Mouse (Mus musculus) left cerebral cortex, adult 8-10 months (tissue): Measurements from ENCODE around the gene Net1. TPM values are rescaled to one million over a fixed set of nuclear protein-coding genes. Genes with fewer than 3 reads are reported as not detected.
"Not testable (repeated sequence)": the region's sequence is repeated elsewhere in the genome, so short reads cannot be mapped to it uniquely, and the experiment has no call there.

ENCODE experiments used
- DNase-seq, 2 experiments: peaks; one replicate each; pipeline ENCODE4 v3.0.0; 2022; ENCODE audit warnings: low spot score in 2 of 2
- microRNA-seq, 2 experiments: library from miRNA; unstranded; fragments of <30 nt; microRNA quantifications; one replicate each; pipeline ENCODE4 v1.2.0; 2022
- total RNA-seq, 4 experiments: library from RNA; stranded (reverse); gene quantifications; 2 replicates each; pipeline ENCODE4 v1.2.4; 2022

Net1 gene
- total RNA-seq, 4 experiments from 2014 or later, result 34.6 to 65.6 (median 55.6) TPM

- DNase-seq, result not testable (repeated sequence)
Measured at GRCm38 (mm10) chr13:3833644-3834043, 84.4 kb downstream of the Net1 start.

- DNase-seq, result no peak
Measured at GRCm38 (mm10) chr13:3832450-3832849, 85.6 kb downstream of the Net1 start.

Small RNA genes within 50 kb of the gene (microRNA-seq; reads per million reads assigned to microRNA genes)
- gene Gm22460, result 0 reads per million in 2 experiments

Other genes with a start within 250 kb of the Net1 start
- gene Calml3, start 113.9 kb downstream of the Net1 start, total RNA-seq, result under 1 TPM in 1 of 4 experiments, not detected in 3; 0.35 TPM
- gene Calm4, start 80.5 kb downstream of the Net1 start, total RNA-seq, result not detected
- not detected for gene Calm5, start 64.0 kb downstream of the Net1 start, total RNA-seq
- not detected for gene Tubal3, start 54 bp upstream of the Net1 start, total RNA-seq
- under 1 TPM in 2 of 4 experiments, not detected in 2; 0.86 to 0.89 TPM for gene Ucn3, start 27.1 kb upstream of the Net1 start, total RNA-seq
- 1 to 10 TPM; 1.0 to 3.8 (median 2.2) TPM for gene Akr1c14, start 130.8 kb upstream of the Net1 start, total RNA-seq
- 1 to 10 TPM in 3 of 4 experiments, under 1 TPM in 1; 0.75 to 1.6 (median 1.2) TPM for gene Akr1c18, start 232.4 kb upstream of the Net1 start, total RNA-seq